Mouse (Mus musculus) C2C12 (cell line): Measurements from ENCODE around the gene Gdf15. TPM values are rescaled to one million over a fixed set of nuclear protein-coding genes. Genes with fewer than 3 reads are reported as not detected.

ENCODE experiments used
- H3K27me3 ChIP-seq: one replicate; pipeline ENCODE4 v1.6.1; 2011; ENCODE audit not compliant: control insufficient read depth, insufficient read depth, insufficient read length
- H3K36me3 ChIP-seq: one replicate; pipeline ENCODE4 v1.6.1; 2011; ENCODE audit not compliant: control insufficient read depth, insufficient read depth
- H3K4me3 ChIP-seq: one replicate; pipeline ENCODE4 v1.5.1; 2011; ENCODE audit warnings: mild to moderate bottlenecking, control low read depth; ENCODE audit not compliant: poor library complexity, insufficient read depth, severe bottlenecking
- H3K79me2 ChIP-seq: one replicate; pipeline ENCODE4 v1.6.1; 2011; ENCODE audit not compliant: control insufficient read depth, insufficient read depth
- H3K79me3 ChIP-seq: one replicate; pipeline ENCODE4 v1.6.1; 2011; ENCODE audit warnings: low read depth, control low read depth
- H3ac ChIP-seq: one replicate; pipeline ENCODE3; 2011; ENCODE audit warnings: low read depth; ENCODE audit not compliant: control insufficient read depth, insufficient read length
- CEBPB ChIP-seq: IDR thresholded peaks from one replicate; pipeline ENCODE4 v1.6.1; 2011; ENCODE audit warnings: low read depth, mild to moderate bottlenecking, control low read depth, moderate library complexity
- CTCF ChIP-seq: IDR thresholded peaks from one replicate; pipeline ENCODE4 v1.5.1; 2011; ENCODE audit not compliant: control insufficient read depth, insufficient read depth, insufficient read length
- FOSL1 ChIP-seq: IDR thresholded peaks from one replicate; pipeline ENCODE4 v1.8.0; 2011; ENCODE audit warnings: mild to moderate bottlenecking, low read length; ENCODE audit not compliant: poor library complexity, insufficient read depth, severe bottlenecking
- MAX ChIP-seq: IDR thresholded peaks from one replicate; pipeline ENCODE4 v1.6.1; 2011; ENCODE audit warnings: mild to moderate bottlenecking, control low read depth
- MYOD1 ChIP-seq: IDR thresholded peaks from one replicate; pipeline ENCODE4 v1.6.1; 2011; ENCODE audit warnings: low read depth; ENCODE audit not compliant: control insufficient read depth, insufficient read length
- MYOG ChIP-seq: IDR thresholded peaks from one replicate; pipeline ENCODE4 v1.6.1; 2011; ENCODE audit not compliant: control insufficient read depth, insufficient read length; ENCODE audit errors: extremely low read depth
- USF1 ChIP-seq: IDR thresholded peaks from one replicate; pipeline ENCODE4 v1.6.1; 2011; ENCODE audit warnings: low read depth, mild to moderate bottlenecking, control low read depth, moderate library complexity
- polyA plus RNA-seq: library from polyadenylated mRNA; unstranded; fragments of >200 nt; fragmentation: generic; extraction: Trizol; gene quantifications from one replicate; pipeline ENCODE4 v1.2.1, GENCODE M21; 2012; ENCODE audit warnings: missing spikeins

The Gdf15 gene
- polyA plus RNA-seq, 1 experiment, result 20.9 TPM

- no peak overlapping the region for H3ac ChIP-seq
- TF ChIP-seq MAX (no peak), MYOD1 (no peak), MYOG (no peak), FOSL1 (no peak), USF1 (no peak), CTCF (peak; percentile 26)
- H3K36me3 ChIP-seq, result peaks cover 44% of the 10 kb centered on the region
- no peak overlapping the region for H3K4me3 ChIP-seq
- no peaks in the 10 kb centered on the region for H3K79me3 ChIP-seq
- peaks cover 10% of the 10 kb centered on the region for H3K79me2 ChIP-seq
- no peaks in the 10 kb centered on the region for H3K27me3 ChIP-seq
These were observed 21.0 kb upstream of the Gdf15 start for GRCm38 (mm10) chr8:70653226-70653625.

- Histone ChIP-seq H3K79me2 (no peaks in the 10 kb centered on the region), H3K36me3 (peaks cover 27% of the 10 kb centered on the region), H3K79me3 (no peaks in the 10 kb centered on the region), H3ac (no peak overlapping the region), H3K27me3 (no peaks in the 10 kb centered on the region), H3K4me3 (no peak overlapping the region)
- TF ChIP-seq FOSL1, result no peak
- TF ChIP-seq MYOD1, result no peak
- TF ChIP-seq MYOG, result no peak
- TF ChIP-seq USF1, result no peak
- no peak for TF ChIP-seq MAX
- no peak for TF ChIP-seq CEBPB
- TF ChIP-seq CTCF, result no peak
These were observed 18.1 kb upstream of the Gdf15 start for GRCm38 (mm10) chr8:70650351-70650750.

- H3K4me3 ChIP-seq, result no peak overlapping the region
- no peaks in the 10 kb centered on the region for H3K79me2 ChIP-seq
- TF ChIP-seq MYOD1 (no peak), CEBPB (no peak), CTCF (no peak), USF1 (peak; percentile 69), MYOG (no peak), MAX (no peak)
- H3K79me3 ChIP-seq, result no peaks in the 10 kb centered on the region
- no peaks in the 10 kb centered on the region for H3K27me3 ChIP-seq
- peaks cover 25% of the 10 kb centered on the region for H3K36me3 ChIP-seq
- no peak overlapping the region for H3ac ChIP-seq
These were observed 17.1 kb upstream of the Gdf15 start for GRCm38 (mm10) chr8:70649324-70649723.

- H3K36me3 ChIP-seq, result peaks cover 25% of the 10 kb centered on the region
- no peak overlapping the region for H3ac ChIP-seq
- TF ChIP-seq USF1, result no peak
- TF ChIP-seq MYOG, result no peak
- no peak for TF ChIP-seq FOSL1
- no peak for TF ChIP-seq CEBPB
- no peak for TF ChIP-seq MYOD1
- TF ChIP-seq CTCF, result no peak
- no peak for TF ChIP-seq MAX
- no peaks in the 10 kb centered on the region for H3K79me3 ChIP-seq
- H3K4me3 ChIP-seq, result no peak overlapping the region
- H3K79me2 ChIP-seq, result no peaks in the 10 kb centered on the region
- H3K27me3 ChIP-seq, result no peaks in the 10 kb centered on the region
These were observed 16.7 kb upstream of the Gdf15 start for GRCm38 (mm10) chr8:70648921-70649320.

GRCm38 (mm10) chr8:70648164-70648442 lies 15.8 kb upstream of the Gdf15 start:
- no peaks in the 10 kb centered on the region for H3K79me3 ChIP-seq
- no peak overlapping the region for H3K4me3 ChIP-seq
- H3ac ChIP-seq, result no peak overlapping the region
- no peaks in the 10 kb centered on the region for H3K27me3 ChIP-seq
- H3K79me2 ChIP-seq, result no peaks in the 10 kb centered on the region
- peaks cover 25% of the 10 kb centered on the region for H3K36me3 ChIP-seq
- TF ChIP-seq MYOG, result no peak
- TF ChIP-seq USF1, result no peak
- TF ChIP-seq MAX, result no peak
- TF ChIP-seq FOSL1, result no peak
- no peak for TF ChIP-seq MYOD1
- TF ChIP-seq CTCF, result no peak
- no peak for TF ChIP-seq CEBPB

GRCm38 (mm10) chr8:70647343-70648163 lies 15.3 kb upstream of the Gdf15 start:
- Histone ChIP-seq H3K36me3 (peaks cover 25% of the 10 kb centered on the region), H3K4me3 (no peak overlapping the region), H3ac (no peak overlapping the region), H3K27me3 (no peaks in the 10 kb centered on the region), H3K79me3 (no peaks in the 10 kb centered on the region), H3K79me2 (no peaks in the 10 kb centered on the region)
- TF ChIP-seq MYOG, result no peak
